Mouse (Mus musculus) ovary, postnatal 10 days (tissue): ENCODE measurements at regions not wholly inside any gene's neighbourhood (a gene's known extent, or its start where the extent isn't known, plus 50 kb on each side); places are given as distances from the start of the nearest gene placed in this dataset.

ENCODE experiments used
- DNase-seq: peaks from one replicate; pipeline ENCODE4 v3.0.0; 2022; ENCODE audit warnings: low spot score

DNA sequence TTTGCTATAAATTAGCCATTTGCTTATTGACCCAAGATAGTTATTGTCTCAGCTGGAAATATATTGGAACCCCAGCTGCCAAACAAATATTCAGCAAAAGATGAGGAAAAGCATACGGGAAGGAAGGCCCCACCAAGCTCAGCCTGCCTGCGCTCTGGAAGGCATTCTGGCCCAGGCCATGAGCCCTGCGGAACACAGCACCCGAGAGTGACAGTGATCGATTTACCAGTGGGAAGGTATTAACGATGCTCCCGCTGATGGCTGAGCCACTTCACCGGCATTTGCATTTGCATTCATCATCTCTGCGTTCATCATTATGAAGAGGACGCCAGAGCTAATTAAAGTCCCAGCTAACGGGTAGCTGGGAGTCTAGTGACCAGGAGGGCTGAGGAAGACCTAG lies 174.8 kb downstream of the Irx2 start:
- no peak for DNase-seq

DNA sequence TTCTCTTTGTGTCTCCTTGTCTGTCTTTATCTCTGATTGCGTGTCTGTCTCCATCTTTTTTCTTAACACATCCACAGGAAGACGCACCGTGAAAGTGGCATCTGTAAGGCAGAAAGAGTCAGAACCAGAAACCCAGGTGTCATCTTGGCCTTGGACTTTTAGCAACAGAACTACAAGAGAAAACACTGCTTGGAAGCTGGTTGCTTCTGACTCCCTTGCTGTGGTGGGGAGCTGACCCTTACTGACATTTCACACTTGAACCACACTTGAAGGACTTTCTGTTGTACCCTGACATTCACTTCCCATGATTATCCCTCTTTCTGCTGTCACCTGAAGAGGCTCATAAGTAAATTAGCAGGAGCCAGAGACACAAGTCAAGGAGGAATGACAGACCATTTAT lies 180.6 kb downstream of the Irx2 start:
- DNase-seq: no peak

DNA sequence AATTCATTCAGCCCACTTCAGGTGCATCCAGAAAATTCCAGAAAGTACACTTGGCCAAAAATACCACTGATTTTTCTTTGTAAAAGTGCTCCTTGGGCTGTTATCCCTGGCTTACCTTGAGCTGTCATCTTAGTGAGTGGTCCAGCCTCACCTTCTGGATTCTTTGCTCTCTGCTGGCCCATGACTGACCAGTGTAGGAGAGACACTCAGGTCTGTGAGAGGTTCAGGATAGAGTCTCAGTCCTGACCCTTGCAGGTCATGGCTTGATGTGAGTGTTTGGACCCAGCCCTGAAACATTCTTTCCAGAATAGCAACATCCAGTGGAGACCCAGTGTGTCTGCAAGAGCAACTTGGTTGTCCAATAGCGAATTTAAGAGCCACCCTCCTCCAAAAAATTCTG lies 182.0 kb downstream of the Irx2 start:
- DNase-seq: no peak

DNA sequence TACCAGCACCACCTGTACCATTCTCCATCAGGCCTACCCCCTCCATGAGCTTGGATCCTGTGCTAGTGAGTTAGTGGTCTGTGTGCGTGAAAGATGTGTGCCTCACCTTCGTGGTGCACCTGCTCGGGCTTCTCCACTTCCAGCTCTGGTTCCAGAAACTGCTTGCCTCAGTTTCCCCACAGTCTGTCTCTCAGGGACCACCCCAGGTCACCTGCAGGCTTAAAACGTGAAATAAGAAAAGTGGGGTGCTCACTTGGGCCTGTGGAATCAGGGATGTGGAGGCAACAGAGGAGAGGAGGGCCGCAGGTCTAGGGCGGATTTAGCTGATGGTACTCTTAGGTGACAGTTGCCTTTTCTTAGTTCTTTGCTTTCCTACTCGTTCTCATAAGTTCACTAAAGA lies 186.0 kb downstream of the Irx2 start:
- DNase-seq: no peak

GRCm38 (mm10) chr13:72815236-72815932 lies 186.8 kb downstream of the Irx2 start:
- no peak for DNase-seq

DNA sequence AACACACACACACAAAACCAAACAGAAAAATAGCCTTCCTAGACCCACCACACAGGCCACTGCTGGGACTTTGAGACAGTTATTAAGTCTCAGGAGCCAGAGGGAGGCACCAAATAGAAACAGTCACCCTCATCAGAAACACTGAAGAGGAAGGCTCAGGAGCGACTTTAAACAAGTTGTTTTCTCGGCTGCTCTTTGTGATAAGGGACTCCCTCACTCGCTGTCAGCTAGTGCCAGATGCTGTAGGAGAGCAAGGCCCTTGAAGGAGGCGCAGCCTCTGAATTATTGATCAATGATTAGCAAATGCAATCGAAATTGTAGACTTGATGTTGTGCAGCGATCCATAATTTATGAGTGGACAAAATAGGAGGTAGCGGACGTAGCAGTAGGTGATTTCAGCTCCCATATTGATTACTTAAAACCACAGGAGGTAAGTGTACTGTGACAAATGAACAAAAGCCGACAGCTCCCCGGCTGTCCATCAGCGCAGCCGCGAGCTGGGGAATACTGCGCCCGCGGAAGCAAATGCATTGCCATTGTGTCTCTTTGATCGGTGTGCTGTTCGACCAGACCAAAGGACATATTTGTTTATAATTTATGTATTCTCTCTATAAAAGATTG lies 187.4 kb downstream of the Irx2 start:
- DNase-seq: no peak

- no peak for DNase-seq
These were observed 188.2 kb downstream of the Irx2 start for GRCm38 (mm10) chr13:72816856-72817255.

DNA sequence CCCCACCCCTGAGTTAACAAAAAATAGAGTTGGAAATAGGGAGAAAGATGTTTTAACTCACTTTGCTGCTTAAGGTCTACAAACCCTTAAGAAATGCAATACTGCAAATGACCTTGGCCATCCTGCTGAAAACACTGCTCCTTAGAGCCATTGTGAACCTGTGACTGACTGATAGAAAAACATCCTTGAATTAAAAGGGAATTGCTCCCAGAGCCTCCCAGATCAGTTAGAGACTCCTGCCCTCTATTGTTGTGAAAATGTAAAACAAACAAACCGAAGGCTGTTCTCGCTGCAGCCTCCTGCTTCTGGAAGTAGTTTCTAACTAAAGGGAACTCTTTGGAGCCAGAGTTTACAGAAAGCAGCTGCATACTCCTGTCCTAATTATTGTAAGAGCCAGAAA lies 188.9 kb downstream of the Irx2 start:
- DNase-seq: no peak

DNA sequence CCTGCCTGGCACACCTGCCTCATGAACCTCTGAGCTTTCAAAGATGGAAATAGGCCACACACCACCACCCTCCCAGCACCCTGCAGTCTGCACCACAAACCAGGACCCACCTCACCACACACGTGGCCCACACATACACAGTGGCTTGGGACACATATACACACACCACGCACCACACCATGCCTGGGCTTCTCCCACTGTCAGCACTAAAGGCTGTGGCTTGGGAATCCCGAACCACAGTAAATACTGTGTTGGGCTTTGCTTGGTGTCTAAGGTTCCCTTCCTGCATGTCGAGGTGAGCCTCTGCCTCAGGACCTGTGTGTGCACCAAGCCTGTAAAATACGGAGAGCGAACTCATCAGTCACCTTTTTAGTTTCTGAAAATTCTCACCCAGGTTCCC lies 189.3 kb downstream of the Irx2 start:
- DNase-seq: no peak

DNA sequence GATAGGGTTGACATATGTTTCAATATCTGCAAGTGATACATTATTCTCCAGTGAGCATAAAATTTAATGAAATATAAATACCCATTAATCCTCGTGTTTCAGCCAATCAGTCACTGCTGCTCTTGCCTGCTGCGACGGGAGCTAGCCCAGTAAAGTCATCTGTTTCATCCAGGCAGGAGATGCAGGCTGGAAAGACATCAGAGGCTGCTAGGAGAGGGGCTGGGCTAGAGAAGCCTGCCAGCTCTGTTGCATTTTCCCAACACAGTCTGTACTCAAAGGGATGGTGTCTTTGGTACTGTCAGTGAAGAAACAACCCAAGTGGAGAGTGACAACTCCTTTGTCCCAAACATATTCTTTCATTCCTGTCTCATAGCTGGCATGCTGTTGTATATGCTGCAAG lies 198.0 kb downstream of the Irx2 start:
- no peak for DNase-seq

- no peak for DNase-seq
These were observed 200.7 kb downstream of the Irx2 start for GRCm38 (mm10) chr13:72829331-72829730.

- no peak for DNase-seq
These were observed 204.7 kb downstream of the Irx2 start for GRCm38 (mm10) chr13:72833326-72833725.

DNA sequence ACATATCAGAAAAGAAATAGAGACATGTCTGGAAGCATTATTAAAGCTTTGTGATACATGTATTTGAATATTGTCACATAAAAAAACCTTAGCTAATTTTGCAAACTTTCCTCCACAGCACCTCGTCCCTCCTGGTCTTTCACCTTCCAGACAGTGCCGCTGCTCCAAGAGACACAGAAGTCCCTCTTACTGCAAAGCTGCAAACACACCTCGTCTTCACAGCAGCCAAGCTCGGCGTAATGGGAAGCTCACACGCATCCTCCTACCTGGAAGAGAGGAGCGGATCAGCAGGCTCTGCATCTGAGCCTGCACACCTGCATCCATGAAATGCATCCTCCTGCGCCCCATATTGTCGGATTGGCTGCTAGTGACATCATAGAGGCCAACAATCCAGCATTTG lies 208.4 kb downstream of the Irx2 start:
- no peak for DNase-seq

DNA sequence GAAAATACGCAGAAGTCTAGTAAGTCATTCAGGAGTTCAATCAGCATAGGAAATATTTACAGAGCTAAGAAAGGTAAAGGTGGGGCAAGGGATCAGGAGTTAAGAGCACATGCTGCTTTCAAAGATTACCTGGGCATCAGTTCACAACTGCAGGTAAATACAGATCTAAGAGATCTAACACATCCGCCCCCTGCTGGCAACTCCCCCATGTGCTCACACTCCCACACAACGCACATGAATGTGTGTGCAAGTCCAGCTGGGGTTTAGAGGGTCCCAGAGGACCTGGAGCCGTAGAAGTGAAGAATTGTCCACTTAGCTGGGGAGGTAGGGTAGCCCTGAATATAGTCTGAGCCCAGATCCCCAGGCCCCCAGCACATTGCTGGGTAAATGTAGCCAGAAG lies 219.5 kb downstream of the Irx2 start:
- no peak for DNase-seq

- no peak for DNase-seq
These were observed 221.2 kb downstream of the Irx2 start for GRCm38 (mm10) chr13:72849841-72850240.

- DNase-seq: no peak
These were observed 224.3 kb downstream of the Irx2 start for GRCm38 (mm10) chr13:72852896-72853295.

GRCm38 (mm10) chr13:72875921-72876320 lies 247.3 kb downstream of the Irx2 start:
- DNase-seq: no peak

- DNase-seq: no peak
These were observed 266.4 kb downstream of the Irx2 start for GRCm38 (mm10) chr13:72894982-72895381.

DNA sequence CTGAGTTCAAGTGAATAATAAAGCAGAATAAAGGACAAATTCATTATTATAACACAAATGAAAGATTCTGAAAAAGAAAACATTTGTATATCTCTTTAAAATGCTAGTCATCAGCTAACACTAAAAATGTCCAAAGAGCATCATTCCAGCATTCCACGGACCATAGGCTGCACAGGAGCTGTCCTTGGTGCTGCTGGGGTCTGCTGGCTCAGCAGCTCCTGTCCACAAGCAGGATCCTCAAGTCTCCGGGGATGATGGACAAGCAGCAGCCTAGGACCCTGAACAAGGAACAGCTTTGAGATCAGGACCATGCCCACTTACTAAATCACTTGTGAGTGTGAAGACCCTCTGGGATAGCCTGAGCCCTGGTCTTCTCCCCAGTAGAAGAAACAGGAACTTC lies 274.0 kb downstream of the Irx2 start:
- no peak for DNase-seq

DNA sequence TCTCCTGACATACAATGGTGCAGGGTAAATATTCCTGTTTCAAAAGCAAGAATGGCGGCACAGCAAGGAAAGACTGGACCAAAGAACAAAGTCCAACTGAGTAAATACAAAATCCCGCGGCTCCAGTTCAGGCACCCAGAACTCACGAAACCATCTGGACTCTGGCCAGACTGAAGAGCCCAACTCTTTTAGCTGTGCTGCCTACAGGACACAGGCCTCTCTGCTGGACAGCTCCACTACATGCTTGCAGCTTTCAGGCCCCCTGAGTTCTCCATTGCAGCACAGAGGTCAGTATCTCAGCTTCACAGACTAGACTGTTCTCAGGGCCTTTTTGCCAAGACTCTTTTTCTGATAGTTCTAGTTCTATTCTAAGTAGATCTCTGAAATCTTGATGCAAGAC lies 290.3 kb downstream of the Irx2 start:
- no peak for DNase-seq

- no peak for DNase-seq
These were observed 291.7 kb downstream of the Irx2 start for GRCm38 (mm10) chr13:72920368-72920767.

GRCm38 (mm10) chr13:72924560-72925135 lies 296.0 kb downstream of the Irx2 start:
- DNase-seq: no peak

- no peak for DNase-seq
These were observed 308.6 kb downstream of the Irx2 start for GRCm38 (mm10) chr13:72937246-72937645.
